Mouse (Mus musculus) hematopoietic stem cell, adult 5-6 weeks (primary cell): ENCODE measurements around the gene St3gal5. TPM values are rescaled to one million over a fixed set of nuclear protein-coding genes. Genes with fewer than 3 reads are reported as not detected.
A peak's percentile ranks its signal among the peaks of the same experiment; 100 is the strongest.

Experiments
- ATAC-seq, 2 experiments: fragments of 125-278 bp in 1 of 2; replicated peaks in 1 of 2; 2 replicates each; pipeline ENCODE4 v1.8.0; 2016 to 2017; ENCODE audit warnings: inconsistent platforms in 2 of 2, mild to moderate bottlenecking in 2 of 2, moderate number of reproducible peaks in 2 of 2, low read depth in 1 of 2, moderate TSS enrichment in 1 of 2; ENCODE audit not compliant: low FRiP score in 2 of 2, poor library complexity in 2 of 2, severe bottlenecking in 2 of 2, insufficient read depth in 1 of 2, low TSS enrichment in 1 of 2
- total RNA-seq: library from RNA; stranded (forward); fragments of 172-1452, 232-1000 nt; gene quantifications from 2 replicates; pipeline ENCODE4 v1.2.3, GENCODE M21; 2017

The St3gal5 gene
- total RNA-seq, 1 experiment from 2014 or later = 20.6 TPM

DNA sequence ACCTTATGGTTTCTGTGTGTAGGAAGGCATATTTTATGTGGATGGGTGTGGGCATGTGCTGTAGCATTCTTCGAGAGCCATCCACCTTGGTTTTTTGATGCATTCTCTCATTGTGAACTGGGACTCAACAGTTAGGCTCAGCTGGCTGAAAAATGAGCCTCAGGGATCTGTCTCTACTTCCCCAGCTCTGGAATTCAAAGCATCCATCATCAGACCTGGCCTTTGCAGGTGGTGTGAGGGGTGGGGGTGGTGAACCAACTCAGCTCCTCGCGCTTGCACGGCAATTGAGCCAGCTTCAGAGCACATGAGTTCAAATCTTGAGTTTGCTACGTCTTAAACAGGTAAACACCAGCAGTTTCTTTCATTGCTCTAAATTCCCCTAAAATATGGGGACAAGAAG is 7.5 kb upstream of the St3gal5 start:
- ATAC-seq = no peak

GRCm38 (mm10) chr6:72091007-72091406 is 6.4 kb upstream of the St3gal5 start:
- ATAC-seq = no peak

- no peak for ATAC-seq
These were observed 4.3 kb upstream of the St3gal5 start for GRCm38 (mm10) chr6:72093121-72093520.

DNA sequence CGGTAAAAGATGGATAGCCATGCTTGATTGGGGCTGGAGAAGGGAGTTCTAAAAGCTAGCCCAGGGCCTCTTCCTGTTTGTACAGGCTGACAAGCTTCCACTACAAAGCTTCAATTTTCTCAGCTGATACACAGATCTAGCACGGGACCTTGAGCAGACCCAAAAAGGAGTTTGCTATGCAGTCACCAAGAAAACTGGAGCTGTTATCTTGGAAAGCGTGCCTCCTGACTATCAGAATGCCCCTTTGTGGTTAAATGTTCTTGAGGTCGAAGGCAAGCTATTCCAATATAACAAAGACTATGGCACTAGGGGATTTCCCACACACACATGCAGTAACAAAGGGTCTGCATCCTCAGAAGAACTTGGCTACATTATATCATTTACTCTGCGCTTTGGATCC is 1.2 kb upstream of the St3gal5 start:
- ATAC-seq = no peak

DNA sequence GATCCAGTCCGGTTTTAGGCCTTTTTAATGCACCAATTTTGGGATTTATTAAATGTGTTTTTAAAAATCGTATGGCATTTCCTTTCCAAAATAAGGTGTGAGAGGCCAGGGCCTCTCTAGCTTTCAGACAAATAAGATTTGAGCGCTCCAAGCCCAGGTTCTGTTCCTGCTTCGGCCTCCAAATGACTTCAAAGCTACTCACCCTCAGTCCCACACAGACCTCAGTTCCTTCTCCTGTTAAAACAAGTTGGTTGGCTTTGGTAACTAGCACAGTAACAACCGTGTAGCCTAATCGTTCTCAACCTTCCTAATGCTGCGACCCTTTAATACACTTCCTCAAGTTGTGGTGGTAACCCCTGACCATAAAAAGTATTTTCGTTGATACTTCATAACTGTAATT is 723 bp upstream of the St3gal5 start:
- ATAC-seq = no peak

DNA sequence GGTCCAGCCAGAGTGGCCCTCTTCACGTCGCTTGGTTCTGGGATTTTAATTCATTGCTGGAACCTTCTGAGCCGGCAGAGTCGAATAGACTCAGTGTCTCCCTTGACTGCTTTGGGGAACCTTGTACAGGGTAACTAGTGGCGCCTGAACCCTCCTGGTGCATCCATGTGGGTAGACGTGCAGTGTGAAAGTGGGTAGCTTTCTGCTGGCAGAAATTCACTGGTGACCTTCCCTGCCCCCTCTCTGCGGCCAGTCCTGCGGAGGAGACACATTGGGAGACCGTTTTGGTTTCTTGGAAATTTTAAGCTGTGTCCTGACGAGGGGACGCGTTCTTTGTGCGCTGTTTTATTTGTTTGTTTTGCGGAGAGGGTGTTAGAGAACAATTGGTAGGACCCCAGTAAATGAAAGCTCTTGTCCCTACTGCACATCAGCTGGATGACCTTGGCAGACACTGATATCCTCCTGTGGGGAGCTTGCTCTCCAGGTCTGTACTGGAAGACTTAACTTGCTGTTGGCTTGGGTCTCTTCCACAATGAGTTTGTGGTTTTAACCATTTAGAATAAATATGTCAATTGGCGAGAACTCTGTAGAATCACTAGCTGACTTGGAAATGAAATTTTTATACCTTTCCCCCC is 746 bp downstream of the St3gal5 start:
- ATAC-seq = 0 out of 4 replicates have a peak, but pooled peaks of 1 of the 2 experiments have one; percentile 15

DNA sequence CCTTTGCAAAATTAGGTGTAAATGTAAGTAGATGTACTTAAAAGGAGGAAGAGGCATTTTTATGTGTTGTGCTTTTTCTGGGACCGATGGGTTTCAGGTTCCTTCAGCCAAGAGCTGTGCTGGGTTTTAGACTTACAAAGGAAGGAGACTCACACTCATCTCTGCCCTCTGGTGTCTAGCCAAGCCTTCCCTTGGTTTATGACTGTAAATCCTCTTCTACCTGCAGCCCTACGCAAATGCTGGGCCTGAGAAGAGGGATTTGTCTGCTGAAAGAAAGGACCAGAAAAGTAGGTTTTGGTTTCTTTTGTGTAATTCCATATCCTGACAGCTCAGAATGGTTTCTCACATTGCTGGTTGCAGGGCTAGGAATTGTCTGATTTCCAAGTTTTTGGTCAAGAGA is 1.3 kb downstream of the St3gal5 start:
- ATAC-seq = no peak

DNA sequence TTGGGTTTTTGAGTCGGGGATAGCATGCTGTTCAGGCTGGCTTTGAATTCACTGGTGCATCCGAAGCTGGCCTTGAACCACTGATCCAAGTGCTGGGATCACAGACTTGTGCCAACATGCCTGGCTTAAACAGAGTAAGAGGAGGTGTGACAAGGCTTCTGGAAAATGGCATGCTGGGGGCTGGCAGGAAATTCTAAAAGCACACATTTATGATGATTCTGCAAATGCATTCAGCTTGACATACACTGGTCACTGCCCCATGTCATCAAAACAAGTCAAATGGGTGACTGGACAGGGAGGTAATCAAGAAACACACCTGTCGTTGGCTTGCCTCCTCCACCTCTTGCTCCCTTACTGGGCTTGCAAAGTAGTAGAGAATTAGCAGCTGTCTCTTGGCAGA is 1.9 kb downstream of the St3gal5 start:
- no peak for ATAC-seq

GRCm38 (mm10) chr6:72100171-72100570 is 2.8 kb downstream of the St3gal5 start:
- ATAC-seq = no peak

- no peak for ATAC-seq
These were observed 3.5 kb downstream of the St3gal5 start for GRCm38 (mm10) chr6:72100939-72101338.

DNA sequence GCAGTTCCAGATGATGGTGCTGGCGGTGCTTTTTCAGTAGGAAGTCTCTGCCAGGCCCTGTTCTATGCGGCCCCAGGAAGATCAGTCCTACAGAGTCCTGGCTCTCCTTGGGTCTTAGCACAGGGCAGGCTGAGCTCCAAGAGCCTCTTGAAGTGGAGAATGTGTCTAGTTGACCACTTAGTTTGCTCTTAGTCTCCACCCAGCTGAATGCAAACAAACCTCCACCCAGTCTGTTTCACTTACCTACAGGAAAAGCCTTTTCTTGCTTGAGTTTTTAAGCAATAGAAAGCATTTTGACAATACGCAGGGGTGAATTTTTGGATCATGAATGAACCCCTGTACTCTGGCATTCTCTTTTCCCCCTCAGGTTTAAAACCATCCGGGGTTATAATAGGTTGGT is 4.0 kb downstream of the St3gal5 start:
- no peak for ATAC-seq

GRCm38 (mm10) chr6:72102066-72102465 is 4.7 kb downstream of the St3gal5 start:
- ATAC-seq = no peak

DNA sequence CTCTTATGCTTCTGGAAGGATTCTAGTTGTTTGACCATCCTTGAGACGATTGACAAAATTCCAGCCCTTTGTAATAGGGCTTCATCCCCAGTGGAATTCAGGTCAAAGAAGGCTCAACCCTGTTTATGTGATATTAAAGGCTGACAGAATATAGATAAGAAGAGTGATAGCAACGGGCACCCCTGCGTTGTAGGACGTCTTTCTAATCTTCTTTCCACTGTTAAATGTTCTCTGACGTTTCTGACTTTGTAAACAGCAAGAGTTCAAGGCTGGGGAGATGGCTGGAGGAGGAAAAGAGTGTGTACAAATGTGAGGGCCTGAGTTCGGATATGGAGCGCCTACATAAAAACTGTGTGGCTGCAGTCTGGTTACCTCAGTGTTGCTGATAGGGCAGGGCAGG is 7.1 kb downstream of the St3gal5 start:
- ATAC-seq = no peak

DNA sequence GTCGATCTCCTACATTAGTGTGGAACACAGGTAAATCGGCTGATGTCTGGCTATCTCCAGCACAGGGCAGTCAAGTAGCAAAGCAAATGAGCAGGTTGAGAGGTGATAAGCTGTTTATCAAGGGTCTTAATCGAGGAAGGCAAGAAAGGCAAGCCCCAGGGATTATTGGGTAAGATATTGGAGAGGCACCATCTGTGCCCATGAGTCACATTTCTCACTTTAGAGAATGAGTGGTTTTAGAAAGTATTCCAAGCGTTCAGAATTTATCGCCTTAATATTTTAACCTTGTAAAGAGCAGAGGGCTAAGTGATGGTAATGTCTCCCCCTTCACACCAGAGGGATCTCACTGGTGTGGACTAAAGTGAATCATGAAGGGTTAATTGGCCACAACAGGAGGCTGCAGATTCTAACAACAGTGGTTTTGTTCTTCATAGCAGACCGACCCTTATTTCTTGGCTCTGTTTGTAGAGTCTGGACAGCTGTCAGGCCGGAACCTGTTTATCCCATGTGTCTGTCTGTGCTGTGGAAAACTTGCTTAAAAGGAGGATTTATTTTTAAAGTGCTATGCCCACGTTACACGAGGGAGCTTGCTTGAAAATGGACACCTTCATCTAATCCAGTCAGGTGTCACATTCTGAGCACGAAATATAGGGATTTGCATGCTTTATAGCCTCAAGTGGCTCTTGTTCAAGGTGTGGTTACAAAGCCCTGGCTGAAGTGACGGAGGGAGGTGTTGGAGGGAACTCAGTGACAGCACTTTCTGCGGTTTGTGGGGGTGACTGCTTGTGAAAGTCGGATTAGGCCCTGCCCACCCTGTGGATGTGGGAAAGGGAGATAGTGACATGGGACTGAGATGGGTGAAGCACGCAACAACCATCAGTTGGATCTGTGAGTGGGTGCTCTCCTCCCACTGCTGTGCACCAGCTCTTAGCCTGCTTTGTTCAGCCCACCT is 11.8 kb downstream of the St3gal5 start:
- ATAC-seq = peak; percentile 54 to 60; a peak in 3 of 4 replicates

- ATAC-seq = peak in 1 of 2 experiments; percentile 19; a peak in 1 of 4 replicates
These were observed 13.2 kb downstream of the St3gal5 start for GRCm38 (mm10) chr6:72110577-72110976.

- no peak for ATAC-seq
These were observed 15.2 kb downstream of the St3gal5 start for GRCm38 (mm10) chr6:72112575-72112974.

DNA sequence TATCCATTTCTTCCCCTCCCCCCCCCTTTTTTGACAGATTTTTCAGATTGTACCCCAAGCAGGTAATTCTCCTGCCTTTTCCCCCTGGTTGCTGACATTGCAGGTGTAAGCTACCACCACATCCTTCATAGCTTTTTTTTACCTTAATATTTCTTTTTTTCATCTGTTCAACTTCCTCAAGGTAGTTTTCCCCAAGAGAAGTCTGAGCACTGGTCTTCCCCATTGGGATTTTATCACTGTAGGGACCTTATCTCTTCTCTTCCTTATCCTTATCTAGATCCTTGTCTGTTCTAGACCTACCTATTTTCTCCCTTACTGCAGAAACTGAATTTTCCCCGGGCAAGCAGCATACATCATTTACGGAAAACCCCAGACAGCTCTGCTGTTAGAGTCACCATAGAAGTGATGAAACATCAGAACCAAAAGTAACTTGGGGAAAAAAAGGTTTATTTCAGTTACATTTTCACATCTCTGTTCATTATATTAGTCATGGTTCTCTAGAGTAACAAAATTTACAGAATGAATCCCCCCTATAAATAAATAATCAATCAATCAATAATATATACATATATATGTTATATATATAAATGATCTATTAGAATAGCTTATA is 15.8 kb downstream of the St3gal5 start:
- ATAC-seq = no peak

- peak in 1 of 2 experiments; percentile 85; a peak in 2 of 4 replicates for ATAC-seq
These were observed 17.5 kb downstream of the St3gal5 start for GRCm38 (mm10) chr6:72114902-72115301.
